Mouse (Mus musculus): ENCODE data around the gene Fas. TPM values are rescaled to one million over a fixed set of nuclear protein-coding genes. Genes with fewer than 3 reads are reported as not detected.

The Fas gene
- polyA plus RNA-seq, 1 experiment = 14.3 TPM

DNA sequence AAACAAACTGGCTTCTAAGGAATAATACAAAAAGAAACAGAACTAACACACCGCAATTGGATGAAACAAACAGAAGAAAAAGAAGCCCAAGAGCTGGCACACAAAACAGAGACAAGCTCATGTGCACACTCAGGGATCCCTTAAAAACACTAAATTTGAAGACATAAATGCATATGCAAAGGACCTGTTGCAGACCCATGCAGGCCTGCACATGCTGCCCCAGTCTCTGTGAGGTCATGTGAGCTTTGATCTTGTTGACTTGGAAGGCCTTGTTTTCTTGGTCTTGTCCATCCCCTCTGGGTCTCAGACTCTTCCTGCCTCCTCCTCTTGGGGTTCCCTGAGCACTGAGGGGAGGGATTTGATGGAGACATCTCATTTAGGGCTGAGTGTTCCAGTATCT, 1.8 kb upstream of the Fas start:
- Histone ChIP-seq H3K36me3 (ENCODE audit: control insufficient read depth, insufficient read depth, low read length) (no peaks in the 10 kb centered on the region), H3K27ac (ENCODE audit: control insufficient read depth, insufficient read depth, low read length) (peak overlapping the region; percentile 85), H3K4me3 (ENCODE audit: control insufficient read depth, insufficient read depth, low read length) (no peak overlapping the region), H3K27me3 (ENCODE audit: control insufficient read depth, insufficient read depth, low read length) (no peaks in the 10 kb centered on the region), H3K4me1 (replicated peaks; ENCODE audit: control insufficient read depth, insufficient read depth, low read length) (peaks cover 39% of the 10 kb centered on the region)
- no peak for DNase-seq
- TF ChIP-seq POLR2A (IDR thresholded peaks at IDR 0.05; ENCODE audit: control insufficient read depth, extremely low read depth, insufficient read depth, low read length, poor library complexity) = no peak
- no peak for TF ChIP-seq CTCF (IDR thresholded peaks at IDR 0.05; ENCODE audit: borderline replicate concordance, control insufficient read depth, extremely low read depth, insufficient read depth, low read length, poor library complexity)
- WGBS = 76% methylated on average over 1 of the region's 1 CpGs

GRCm38 (mm10) chr19:34290872-34291341, 441 bp downstream of the Fas start:
- no peak for TF ChIP-seq CTCF (IDR thresholded peaks at IDR 0.05; ENCODE audit: borderline replicate concordance, control insufficient read depth, extremely low read depth, insufficient read depth, low read length, poor library complexity)
- no peak for TF ChIP-seq POLR2A (IDR thresholded peaks at IDR 0.05; ENCODE audit: control insufficient read depth, extremely low read depth, insufficient read depth, low read length, poor library complexity)
- DNase-seq = no peak
- Histone ChIP-seq H3K27me3 (ENCODE audit: control insufficient read depth, insufficient read depth, low read length) (no peaks in the 10 kb centered on the region), H3K4me3 (ENCODE audit: control insufficient read depth, insufficient read depth, low read length) (peak overlapping the region; percentile 86), H3K27ac (ENCODE audit: control insufficient read depth, insufficient read depth, low read length) (peak overlapping the region; percentile 59), H3K4me1 (replicated peaks; ENCODE audit: control insufficient read depth, insufficient read depth, low read length) (peaks cover 37% of the 10 kb centered on the region), H3K36me3 (ENCODE audit: control insufficient read depth, insufficient read depth, low read length) (no peaks in the 10 kb centered on the region)
- WGBS = 3% methylated on average over 15 of the region's 15 CpGs

- no peaks in the 10 kb centered on the region for H3K27me3 ChIP-seq (ENCODE audit: control insufficient read depth, insufficient read depth, low read length)
- peaks cover 1% of the 10 kb centered on the region; the same call in 1 of the 2 replicates for H3K36me3 ChIP-seq (ENCODE audit: control insufficient read depth, insufficient read depth, low read length)
- H3K27ac ChIP-seq (ENCODE audit: control insufficient read depth, insufficient read depth, low read length) = peak overlapping the region; percentile 59
- TF ChIP-seq CTCF (IDR thresholded peaks at IDR 0.05; ENCODE audit: borderline replicate concordance, control insufficient read depth, extremely low read depth, insufficient read depth, low read length, poor library complexity) (no peak), POLR2A (IDR thresholded peaks at IDR 0.05; ENCODE audit: control insufficient read depth, extremely low read depth, insufficient read depth, low read length, poor library complexity) (no peak)
- WGBS = 43% methylated on average over 8 of the region's 8 CpGs
- H3K4me1 ChIP-seq (replicated peaks; ENCODE audit: control insufficient read depth, insufficient read depth, low read length) = peaks cover 33% of the 10 kb centered on the region
- DNase-seq = no peak
- peak overlapping the region; percentile 51 for H3K4me3 ChIP-seq (ENCODE audit: control insufficient read depth, insufficient read depth, low read length)
These were observed 913 bp downstream of the Fas start for GRCm38 (mm10) chr19:34291379-34291778.

- H3K4me3 ChIP-seq (ENCODE audit: control insufficient read depth, insufficient read depth, low read length) = peak overlapping the region; percentile 29
- peaks cover 7% of the 10 kb centered on the region for H3K36me3 ChIP-seq (ENCODE audit: control insufficient read depth, insufficient read depth, low read length)
- no peak for TF ChIP-seq POLR2A (IDR thresholded peaks at IDR 0.05; ENCODE audit: control insufficient read depth, extremely low read depth, insufficient read depth, low read length, poor library complexity)
- TF ChIP-seq CTCF (IDR thresholded peaks at IDR 0.05; ENCODE audit: borderline replicate concordance, control insufficient read depth, extremely low read depth, insufficient read depth, low read length, poor library complexity) = no peak
- peak overlapping the region; percentile 26; the same call in 1 of the 2 replicates for H3K27ac ChIP-seq (ENCODE audit: control insufficient read depth, insufficient read depth, low read length)
- 72% methylated on average over 5 of the region's 5 CpGs for WGBS
- H3K27me3 ChIP-seq (ENCODE audit: control insufficient read depth, insufficient read depth, low read length) = no peaks in the 10 kb centered on the region
- no peak for DNase-seq
- H3K4me1 ChIP-seq (replicated peaks; ENCODE audit: control insufficient read depth, insufficient read depth, low read length) = peaks cover 30% of the 10 kb centered on the region
These were observed 1.5 kb downstream of the Fas start for GRCm38 (mm10) chr19:34291956-34292355.

GRCm38 (mm10) chr19:34292701-34293100, 2.2 kb downstream of the Fas start:
- H3K4me1 ChIP-seq (replicated peaks; ENCODE audit: control insufficient read depth, insufficient read depth, low read length) = peaks cover 30% of the 10 kb centered on the region
- H3K36me3 ChIP-seq (ENCODE audit: control insufficient read depth, insufficient read depth, low read length) = peaks cover 8% of the 10 kb centered on the region
- WGBS = 57% methylated on average over 2 of the region's 2 CpGs
- H3K4me3 ChIP-seq (ENCODE audit: control insufficient read depth, insufficient read depth, low read length) = peak overlapping the region; percentile 19; the same call in 1 of the 2 replicates
- TF ChIP-seq POLR2A (IDR thresholded peaks at IDR 0.05; ENCODE audit: control insufficient read depth, extremely low read depth, insufficient read depth, low read length, poor library complexity) (no peak), CTCF (IDR thresholded peaks at IDR 0.05; ENCODE audit: borderline replicate concordance, control insufficient read depth, extremely low read depth, insufficient read depth, low read length, poor library complexity) (no peak)
- H3K27me3 ChIP-seq (ENCODE audit: control insufficient read depth, insufficient read depth, low read length) = no peaks in the 10 kb centered on the region
- DNase-seq = no peak
- peak overlapping the region; percentile 73 for H3K27ac ChIP-seq (ENCODE audit: control insufficient read depth, insufficient read depth, low read length)

GRCm38 (mm10) chr19:34293376-34293947, 3.0 kb downstream of the Fas start:
- Histone ChIP-seq H3K4me1 (replicated peaks; ENCODE audit: control insufficient read depth, insufficient read depth, low read length) (peaks cover 30% of the 10 kb centered on the region), H3K36me3 (ENCODE audit: control insufficient read depth, insufficient read depth, low read length) (peaks cover 13% of the 10 kb centered on the region), H3K27ac (ENCODE audit: control insufficient read depth, insufficient read depth, low read length) (peak overlapping the region; percentile 38), H3K4me3 (ENCODE audit: control insufficient read depth, insufficient read depth, low read length) (no peak overlapping the region), H3K27me3 (ENCODE audit: control insufficient read depth, insufficient read depth, low read length) (no peaks in the 10 kb centered on the region)
- TF ChIP-seq POLR2A (IDR thresholded peaks at IDR 0.05; ENCODE audit: control insufficient read depth, extremely low read depth, insufficient read depth, low read length, poor library complexity) (no peak), CTCF (IDR thresholded peaks at IDR 0.05; ENCODE audit: borderline replicate concordance, control insufficient read depth, extremely low read depth, insufficient read depth, low read length, poor library complexity) (no peak)
- 89% methylated on average over 3 of the region's 3 CpGs for WGBS
- DNase-seq = no peak
